Mouse (Mus musculus) mesoderm, embryonic 11.5 days (tissue): ENCODE measurements at regions not wholly inside any gene's neighbourhood (a gene's known extent, or its start where the extent isn't known, plus 50 kb on each side); places are given as distances from the start of the nearest gene placed in this dataset.

Source experiments
- DNase-seq: peaks from one replicate; pipeline ENCODE4 v3.0.0-alpha.2; 2012; ENCODE audit warnings: low read depth, low spot score

DNA sequence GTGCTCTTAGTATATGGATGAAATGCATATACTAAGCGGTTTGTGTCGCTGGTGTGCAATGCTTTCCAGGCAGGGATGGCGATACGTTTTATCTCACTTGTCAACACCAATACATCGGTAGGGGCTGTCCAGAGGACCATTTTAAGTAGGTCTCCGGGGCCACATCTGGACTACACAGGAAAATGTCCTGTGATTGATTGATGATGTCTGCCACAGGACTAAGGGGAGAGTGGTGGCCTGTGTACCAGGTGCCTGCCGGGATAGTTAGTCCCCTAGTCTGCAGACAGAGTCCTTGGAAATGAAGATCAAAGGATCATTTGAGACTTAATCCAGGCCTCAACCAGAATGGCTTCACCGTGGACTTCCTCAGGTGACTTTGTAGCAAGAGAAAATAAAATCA is 460.6 kb downstream of the Bnc2 start:
- peak; percentile 45 for DNase-seq

DNA sequence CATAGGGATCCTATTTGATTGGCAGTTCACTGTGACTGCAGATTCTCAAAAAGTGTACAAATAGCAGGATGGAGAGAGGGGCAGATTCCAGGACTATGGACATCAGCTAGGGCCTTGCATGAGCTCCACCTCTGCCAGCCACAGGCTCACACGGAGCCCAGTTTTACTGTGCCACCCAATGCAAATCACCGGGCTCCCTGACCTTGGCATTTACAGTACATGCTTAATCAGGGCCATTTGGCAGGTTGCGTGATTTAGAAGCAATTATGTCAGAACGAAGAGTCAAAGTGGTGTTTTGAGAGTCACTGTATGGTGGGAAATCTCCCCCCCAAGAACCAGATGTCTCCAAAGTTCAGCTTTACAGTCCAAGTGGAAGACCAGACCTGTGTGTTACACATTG is 456.1 kb downstream of the Bnc2 start:
- DNase-seq = no peak

GRCm38 (mm10) chr4:84222057-84222717 is 452.9 kb downstream of the Bnc2 start:
- DNase-seq = no peak

- DNase-seq = no peak
These were observed 452.2 kb downstream of the Bnc2 start for GRCm38 (mm10) chr4:84222805-84223335.

DNA sequence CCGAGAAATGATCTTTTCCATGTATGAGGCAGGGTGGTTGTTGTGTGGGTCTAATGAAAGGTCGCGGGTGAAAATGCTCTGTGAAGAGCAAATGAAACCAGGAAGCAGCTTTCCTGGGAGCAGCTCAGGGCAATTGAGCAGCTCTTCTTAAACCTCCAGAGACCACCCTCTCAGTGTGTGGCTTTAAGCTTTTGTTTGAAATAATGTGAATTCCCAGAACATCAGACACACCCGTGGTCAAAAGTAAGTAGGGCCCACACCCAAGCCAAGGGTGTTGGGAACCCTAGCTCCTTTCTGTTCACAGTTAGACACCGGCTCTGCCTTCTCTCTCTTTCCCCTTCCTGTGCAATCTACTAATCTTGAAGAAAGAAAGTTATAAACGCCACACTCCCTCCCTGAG is 450.5 kb downstream of the Bnc2 start:
- no peak for DNase-seq
